In genomic region chr1:30920620-30921177, GRCm38 (mm10) we compare ENCODE assay signal across 9 mouse cellular contexts. TPM values are rescaled to one million over a fixed set of nuclear protein-coding genes. Genes with fewer than 3 reads are reported as not detected.
A peak's percentile ranks its signal among the peaks of the same experiment; 100 is the strongest.
DNase-seq lines count a peak whose midpoint lies in the region; ATAC-seq and TF ChIP-seq lines count a peak whose summit lies in the region.
"Had no signal": no experiment of that assay in that cellular context is flagged by ENCODE, and none has a peak within 500 bp of the region (broad histone marks: within the 10 kb centered on the region; RNA-seq: fewer than 3 reads in every experiment).

No protein-coding gene starts in this region.

- no peak overlapping the region for H3K9ac ChIP-seq in liver, embryonic 14.5 days (replicated peaks)
- no peak overlapping the region for H3K9ac ChIP-seq in liver, embryonic 12.5 days
- H3K9ac ChIP-seq: limb, embryonic 13.5 days had no signal

- ATAC-seq in liver, embryonic 14.5 days (ENCODE audit: insufficient read depth) = no peak
- no peak for ATAC-seq in liver, embryonic 12.5 days

- no peak for TF ChIP-seq EP300 in liver, embryonic 14.5 days (IDR thresholded peaks at IDR 0.05; ENCODE audit: low read depth)

- no peak overlapping the region for H3K4me3 ChIP-seq in liver, embryonic 14.5 days (ENCODE audit: insufficient read depth in 1 of 2, low read depth in 2 of 2, low read length in 2 of 2)
- no peak overlapping the region for H3K4me3 ChIP-seq in liver, embryonic 12.5 days
- H3K4me3 ChIP-seq: limb, embryonic 13.5 days had no signal

- WGBS in liver, embryonic 14.5 days (ENCODE audit: insufficient replicate concordance) = 61% methylated on average over 1 of the region's 1 CpGs
- 79% methylated on average over 1 of the region's 1 CpGs for WGBS in liver, embryonic 12.5 days (ENCODE audit: insufficient replicate concordance)

- DNase-seq in cerebellum, adult 9-10 months = peak; percentile 29
- no peak for DNase-seq in cerebellum, adult 9-11 months
- DNase-seq in liver, embryonic 14.5 days (ENCODE audit: low read depth in 3 of 3, low spot score in 3 of 3) = peak in 1 of 3 experiments; percentile 19
- DNase-seq in induced T-regulatory cell, adult 2 months (ENCODE audit: low read depth) = peak; percentile 68
- peak; percentile 36 to 54 for DNase-seq in thymus, postnatal 10 days (ENCODE audit: low spot score in 2 of 2)
- no peak for DNase-seq in adipocyte (ENCODE audit: low spot score)
- no peak for DNase-seq in right cerebral cortex, postnatal 14 days

- peak; percentile 65 for TF ChIP-seq CTCF in liver, embryonic 14.5 days (IDR thresholded peaks at IDR 0.05; ENCODE audit: low read depth)

- no peak overlapping the region for H3K4me2 ChIP-seq in liver, embryonic 14.5 days (ENCODE audit: low read depth)
- no peak overlapping the region for H3K4me2 ChIP-seq in liver, embryonic 12.5 days
- H3K4me2 ChIP-seq: limb, embryonic 13.5 days had no signal

- H3K27me3 ChIP-seq in liver, embryonic 14.5 days (ENCODE audit: control insufficient read depth, insufficient read depth, low read length) = no peaks in the 10 kb centered on the region
- H3K27me3 ChIP-seq in liver, embryonic 12.5 days (replicated peaks) = no peaks in the 10 kb centered on the region
- H3K27me3 ChIP-seq: limb, embryonic 13.5 days had no signal

- peaks cover 9% of the 10 kb centered on the region for H3K9me3 ChIP-seq in liver, embryonic 14.5 days (ENCODE audit: control insufficient read depth, low read length)
- H3K9me3 ChIP-seq in liver, embryonic 12.5 days (replicated peaks) = peaks cover 24% of the 10 kb centered on the region

- no peaks in the 10 kb centered on the region for H3K36me3 ChIP-seq in liver, embryonic 14.5 days (replicated peaks; ENCODE audit: control insufficient read depth, insufficient read depth, low read depth)
- no peaks in the 10 kb centered on the region for H3K36me3 ChIP-seq in liver, embryonic 12.5 days
- H3K36me3 ChIP-seq: limb, embryonic 13.5 days had no signal

- H3K27ac ChIP-seq in liver, embryonic 14.5 days = no peak overlapping the region
- no peak overlapping the region for H3K27ac ChIP-seq in liver, embryonic 12.5 days
- H3K27ac ChIP-seq: limb, embryonic 13.5 days had no signal

- H3K4me1 ChIP-seq in liver, embryonic 14.5 days (replicated peaks; ENCODE audit: control insufficient read depth in 2 of 2, insufficient read depth in 2 of 2, low read length in 1 of 2) = no peaks in the 10 kb centered on the region
- no peaks in the 10 kb centered on the region for H3K4me1 ChIP-seq in liver, embryonic 12.5 days
- H3K4me1 ChIP-seq: limb, embryonic 13.5 days had no signal

RNA-seq across cellular contexts. Expression of gene Phf3, which starts 47.0 kb away (rescaled TPM):
- polyA plus RNA-seq in liver, embryonic 14.5 days (2012; rRNA removed) = 8.0 and 13.6 TPM in 2 replicates
- 15.8 and 17.0 TPM in 2 replicates for polyA plus RNA-seq in liver, embryonic 14.5 days (2014; fragmentation: Nextera tagmentation; extraction: Ambion mirVana)
- polyA plus RNA-seq in liver, embryonic 12.5 days (2016; fragmentation: Nextera tagmentation; extraction: Ambion mirVana) = 24.1 and 25.0 TPM in 2 replicates

RNA-seq across cellular contexts. Expression of gene AC153137.1, which starts 57.1 kb away (rescaled TPM):
- polyA plus RNA-seq in liver, embryonic 14.5 days (2012; rRNA removed) = not detected in 2 replicates
- not detected in 2 replicates for polyA plus RNA-seq in liver, embryonic 14.5 days (2014; fragmentation: Nextera tagmentation; extraction: Ambion mirVana)
- not detected in 2 replicates for polyA plus RNA-seq in liver, embryonic 12.5 days (2016; fragmentation: Nextera tagmentation; extraction: Ambion mirVana)
- polyA plus RNA-seq: limb, embryonic 13.5 days had no signal

Comparison
In these comparisons a context has a peak if more than half of its experiments do, and no peak if none do; other contexts are left out.
1. DNase-seq: peak in cerebellum, adult 9-10 months (single experiment), induced T-regulatory cell, adult 2 months (single experiment) and thymus, postnatal 10 days (2 of 2); none in cerebellum, adult 9-11 months (single experiment), adipocyte (single experiment) and right cerebral cortex, postnatal 14 days (single experiment).